Mouse (Mus musculus): ENCODE measurements around the gene Phf5a.
"Not testable (repeated sequence)": the region's sequence is repeated elsewhere in the genome, so short reads cannot be mapped to it uniquely, and the experiment has no call there.

The Phf5a gene

GRCm38 (mm10) chr15:81871604-81872261 is at the start of gene Phf5a:
Gene Phf5a, minus strand, starts transcription at chr15:81871911.
- peak; percentile 99 for DNase-seq (ENCODE audit: low spot score)

GRCm38 (mm10) chr15:81921255-81921654 is 49.5 kb upstream of the Phf5a start:
- peak; percentile 83 for DNase-seq (ENCODE audit: low spot score)

DNA sequence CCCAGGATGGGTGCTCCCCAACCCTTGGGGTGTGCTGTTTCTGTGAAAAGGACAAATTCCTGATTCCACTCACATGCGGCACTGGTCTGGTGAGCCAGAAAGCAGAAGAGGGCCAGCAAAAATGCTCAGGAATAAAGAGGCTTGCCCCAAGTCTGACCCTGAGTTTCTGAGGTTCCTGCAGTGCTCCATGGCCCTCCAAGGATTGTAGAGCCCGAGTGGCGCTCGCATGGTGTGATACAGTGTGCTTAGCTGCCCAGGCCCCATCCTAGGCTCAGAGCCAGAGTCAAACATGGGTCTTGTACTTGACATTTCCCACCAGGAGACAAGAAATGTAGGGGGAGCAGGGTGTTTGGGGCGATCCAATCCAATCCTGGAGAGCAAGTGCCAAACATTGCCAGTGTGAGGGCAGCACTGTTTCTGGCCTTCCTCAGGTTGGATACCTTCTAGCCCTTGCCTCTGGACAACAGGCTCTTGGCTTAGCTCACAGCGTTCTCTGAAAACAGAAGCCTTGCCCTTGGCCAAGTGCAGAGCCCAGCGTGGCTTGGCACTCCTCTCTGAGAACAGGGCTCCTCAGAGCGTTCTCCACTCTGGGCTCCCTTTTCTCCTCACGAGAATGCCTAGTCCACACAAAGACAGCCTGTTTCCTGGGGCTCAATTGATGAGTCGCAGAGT is 49.0 kb upstream of the Phf5a start:
- DNase-seq (ENCODE audit: low spot score) = peak; percentile 47

DNA sequence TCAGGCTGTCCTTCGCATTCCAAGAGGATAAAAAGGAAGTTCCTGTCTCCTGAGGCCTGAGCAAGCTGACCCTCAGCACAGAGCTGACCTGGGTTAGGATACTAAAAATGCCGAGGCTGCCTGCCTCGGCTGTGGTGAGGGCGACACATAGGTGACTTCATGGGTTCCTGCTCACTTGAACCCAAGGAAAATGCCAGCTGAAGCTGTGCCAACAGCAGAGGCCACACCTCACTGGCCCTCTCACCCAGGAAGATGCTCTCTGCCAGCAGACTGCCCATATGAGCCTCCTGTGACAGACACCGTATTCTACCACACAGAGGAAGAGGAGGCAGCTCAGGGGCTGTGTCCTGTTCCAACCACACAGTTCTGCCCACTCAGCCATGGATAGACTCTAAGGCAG is 47.4 kb upstream of the Phf5a start:
- DNase-seq (ENCODE audit: low spot score) = no peak

DNA sequence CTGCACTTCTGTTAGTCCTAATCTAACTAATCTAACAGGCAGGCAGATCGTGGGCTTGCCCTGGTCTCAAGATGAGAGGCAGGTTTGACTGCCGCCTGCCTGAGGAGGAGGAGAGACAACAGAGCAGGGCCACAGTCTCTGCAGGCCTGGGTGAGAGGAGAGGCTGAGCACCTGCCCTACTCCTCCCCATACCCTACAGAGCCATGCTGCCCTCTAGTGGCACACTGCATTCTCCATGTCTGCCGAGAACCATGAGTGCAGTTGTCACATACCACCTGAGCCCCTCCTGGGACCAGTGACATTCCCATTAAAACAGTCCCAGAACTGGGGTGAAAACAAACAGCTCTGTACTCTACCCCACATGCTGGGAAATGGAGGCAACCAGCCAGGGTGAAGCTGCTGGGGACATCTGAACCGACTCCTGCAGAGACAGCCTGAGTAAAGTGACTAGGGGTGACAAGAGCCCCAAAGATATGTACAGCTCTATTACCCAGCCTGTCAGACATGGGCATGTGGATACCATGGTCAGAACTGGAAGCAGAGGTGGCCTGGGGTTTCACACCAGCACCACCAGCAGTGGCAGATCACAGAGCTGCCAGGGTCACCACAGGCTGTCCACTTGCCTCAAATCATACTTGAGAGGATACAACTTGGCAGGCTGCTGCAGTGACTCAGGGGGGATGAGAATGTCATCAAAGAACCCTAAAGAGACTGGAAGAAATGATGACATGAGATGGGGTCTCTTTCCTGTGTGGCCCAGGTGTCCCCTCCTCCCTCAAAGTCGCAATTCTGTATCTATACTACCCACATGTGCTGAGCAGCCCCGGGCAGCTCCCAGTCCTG is 46.1 kb upstream of the Phf5a start:
- DNase-seq (ENCODE audit: low spot score) = peak; percentile 84

DNA sequence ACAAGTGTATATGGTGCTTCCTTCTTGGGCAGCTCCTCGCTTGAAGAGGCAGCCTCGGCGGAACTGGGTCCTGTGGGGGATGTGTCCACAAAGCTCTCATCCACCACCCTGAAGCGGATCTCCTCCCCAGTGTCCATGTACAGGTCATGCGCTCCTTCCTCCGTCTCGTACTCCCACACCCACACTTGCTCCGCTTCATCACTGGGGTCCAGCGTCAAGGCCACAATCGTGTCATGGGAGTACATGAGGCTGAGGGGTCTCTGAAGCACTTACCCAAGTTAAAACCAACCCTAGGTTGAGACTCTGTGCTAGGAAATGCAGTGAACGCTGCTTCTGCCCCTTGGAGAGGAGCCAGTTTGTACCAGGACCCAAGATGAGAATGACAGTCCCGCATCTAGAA is 45.5 kb upstream of the Phf5a start:
- no peak for DNase-seq (ENCODE audit: low spot score)

GRCm38 (mm10) chr15:81915663-81916062 is 44.0 kb upstream of the Phf5a start:
- no peak for DNase-seq (ENCODE audit: low spot score)

DNA sequence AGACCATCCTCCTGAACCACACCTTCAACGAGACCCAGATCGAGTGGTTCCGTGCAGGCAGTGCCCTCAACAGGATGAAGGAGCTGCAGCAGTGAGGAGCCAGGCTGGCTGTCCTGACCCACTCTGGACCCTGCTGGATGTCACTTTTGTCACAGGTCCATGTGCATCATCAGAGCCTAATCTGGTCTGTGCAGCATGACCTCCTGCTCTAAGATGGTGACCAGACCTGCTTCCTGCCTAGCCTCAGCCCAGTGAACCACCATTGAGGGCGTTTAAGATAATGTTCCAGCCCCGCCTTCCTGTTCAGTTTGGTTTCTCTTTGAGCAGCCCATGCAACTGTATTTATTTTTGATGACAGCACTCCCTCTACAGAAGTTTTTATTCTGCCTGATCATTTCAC is 43.0 kb upstream of the Phf5a start:
- DNase-seq (ENCODE audit: low spot score) = peak; percentile 48

DNA sequence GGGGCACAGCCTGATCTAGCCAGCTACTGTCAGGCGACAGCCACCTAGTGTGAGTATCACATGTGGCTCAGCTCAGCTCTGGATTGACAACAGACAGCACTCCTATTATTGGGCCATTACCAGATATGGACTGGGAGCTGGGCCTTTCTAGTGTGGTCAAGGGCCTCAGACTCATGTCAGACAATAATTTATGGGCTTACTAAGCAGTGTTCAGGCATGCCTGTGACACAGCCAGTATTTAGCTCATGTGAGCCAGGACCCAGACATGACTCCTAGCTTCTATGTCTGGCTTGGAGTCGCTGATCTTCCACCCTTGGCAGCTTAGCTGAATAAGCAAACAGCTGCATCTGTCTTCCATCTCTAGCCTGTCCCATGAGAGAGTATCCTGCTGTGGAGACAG is 40.8 kb upstream of the Phf5a start:
- DNase-seq (ENCODE audit: low spot score) = peak; percentile 84

DNA sequence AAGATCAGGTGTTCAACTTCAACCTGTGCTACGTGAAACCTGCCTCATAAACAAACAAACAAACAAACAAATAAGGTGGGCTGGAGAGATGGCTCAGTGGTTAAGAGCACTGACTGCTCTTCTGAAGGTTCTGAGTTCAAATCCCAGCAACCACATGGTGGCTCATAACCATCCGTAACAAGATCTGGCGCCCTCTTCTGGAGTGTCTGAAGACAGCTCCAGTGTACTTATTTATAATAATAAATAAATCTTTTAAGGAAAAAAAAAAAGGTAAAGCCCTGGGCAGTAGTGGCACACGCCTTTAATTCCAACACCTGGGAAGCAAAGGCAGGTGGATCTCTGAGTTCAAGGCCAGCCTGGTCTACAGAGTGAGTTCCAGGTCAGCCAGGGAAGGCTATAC is 37.1 kb upstream of the Phf5a start:
- not testable (repeated sequence) for DNase-seq (ENCODE audit: low spot score)

DNA sequence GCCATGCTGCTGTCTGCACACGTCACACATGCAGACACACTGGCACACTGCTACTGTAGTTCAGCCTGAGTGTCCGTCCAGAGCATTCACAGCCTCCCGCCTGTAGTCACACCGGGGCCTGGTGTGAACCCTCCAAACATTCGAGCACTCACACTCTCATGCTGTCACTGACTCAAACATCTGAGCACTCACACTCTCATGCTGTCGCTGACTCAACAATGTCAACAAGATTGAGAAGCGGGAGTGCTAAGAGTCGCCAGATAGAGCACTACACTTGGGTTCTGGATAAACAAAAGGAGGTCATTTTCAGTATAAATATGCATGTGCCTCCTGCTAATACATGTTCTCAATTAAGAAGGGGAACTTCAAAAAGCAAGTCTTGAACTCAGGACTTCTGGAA is 36.2 kb upstream of the Phf5a start:
- DNase-seq (ENCODE audit: low spot score) = no peak

GRCm38 (mm10) chr15:81904939-81905338 is 33.2 kb upstream of the Phf5a start:
- peak; percentile 84 for DNase-seq (ENCODE audit: low spot score)

GRCm38 (mm10) chr15:81898751-81899150 is 27.0 kb upstream of the Phf5a start:
- DNase-seq (ENCODE audit: low spot score) = peak; percentile 79

DNA sequence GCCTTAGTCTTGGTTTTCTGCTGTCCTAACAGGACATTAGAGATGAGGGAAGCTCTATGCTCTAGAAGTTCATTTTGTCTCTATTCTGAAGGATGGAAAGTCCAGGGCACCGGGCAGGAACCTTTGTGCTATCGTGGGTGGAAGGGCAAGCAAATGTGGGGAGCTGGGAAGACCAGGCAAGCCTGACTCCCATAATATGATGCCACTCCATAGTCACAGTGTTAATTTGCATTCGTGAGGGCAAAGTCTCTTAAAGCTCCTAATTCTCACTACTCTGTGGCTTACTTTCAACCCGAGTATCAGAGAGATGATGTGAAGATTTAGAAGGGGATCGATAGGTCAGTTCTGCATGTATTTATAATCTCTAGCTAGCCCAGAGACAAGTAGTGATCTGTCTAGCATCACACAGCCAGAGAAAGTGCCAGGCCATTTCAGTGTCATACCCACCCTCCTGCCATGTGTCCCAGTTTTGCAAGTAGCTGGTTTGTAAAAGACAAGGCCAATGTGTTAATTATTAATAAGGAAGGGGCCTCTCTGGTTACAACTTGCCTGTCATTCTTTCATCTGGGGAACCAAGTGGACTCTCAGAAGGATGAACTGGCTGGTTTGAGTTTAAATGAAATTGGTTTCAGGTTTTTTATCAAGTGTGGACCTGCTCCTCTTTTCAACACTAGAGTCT is 26.0 kb upstream of the Phf5a start:
- DNase-seq (ENCODE audit: low spot score) = no peak

- DNase-seq (ENCODE audit: low spot score) = no peak
These were observed 24.7 kb upstream of the Phf5a start for GRCm38 (mm10) chr15:81896407-81896806.

- DNase-seq (ENCODE audit: low spot score) = no peak
These were observed 22.3 kb upstream of the Phf5a start for GRCm38 (mm10) chr15:81894002-81894401.

DNA sequence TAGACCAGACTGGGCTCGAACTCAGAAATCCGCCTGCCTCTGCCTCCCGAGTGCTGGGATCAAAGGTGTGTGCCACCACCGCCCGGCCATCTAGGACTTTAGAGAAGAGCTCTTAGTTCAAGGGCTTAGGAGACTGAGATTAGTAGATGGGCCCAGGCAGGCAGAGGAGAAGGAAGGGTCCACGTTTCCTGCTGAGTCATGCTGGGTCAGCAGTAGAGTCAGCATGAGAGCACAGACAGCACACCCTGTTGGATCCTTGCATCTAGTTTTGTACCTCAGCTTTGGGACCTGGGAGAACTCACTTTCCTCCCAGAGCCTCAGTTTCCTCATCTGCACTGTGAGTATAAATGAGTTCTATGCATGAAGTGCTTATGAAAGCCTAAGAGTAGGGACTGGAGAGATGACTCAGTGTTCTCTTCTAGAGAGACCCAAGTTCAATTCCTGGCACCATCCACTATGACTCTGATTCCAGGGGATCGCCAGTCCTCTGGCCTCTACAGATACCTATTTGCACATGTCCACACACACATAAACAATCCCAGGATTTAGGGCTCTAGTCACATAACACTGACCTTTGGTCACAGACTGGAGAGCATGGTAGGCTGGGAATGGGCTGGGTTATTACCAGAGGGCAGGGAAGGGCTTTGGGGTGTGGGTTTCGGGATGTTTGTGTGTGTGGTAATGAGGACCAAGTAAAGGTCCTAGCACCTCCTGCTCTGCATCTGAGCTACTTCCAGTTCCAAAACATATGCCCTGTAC is 20.3 kb upstream of the Phf5a start:
- DNase-seq (ENCODE audit: low spot score) = no peak

DNA sequence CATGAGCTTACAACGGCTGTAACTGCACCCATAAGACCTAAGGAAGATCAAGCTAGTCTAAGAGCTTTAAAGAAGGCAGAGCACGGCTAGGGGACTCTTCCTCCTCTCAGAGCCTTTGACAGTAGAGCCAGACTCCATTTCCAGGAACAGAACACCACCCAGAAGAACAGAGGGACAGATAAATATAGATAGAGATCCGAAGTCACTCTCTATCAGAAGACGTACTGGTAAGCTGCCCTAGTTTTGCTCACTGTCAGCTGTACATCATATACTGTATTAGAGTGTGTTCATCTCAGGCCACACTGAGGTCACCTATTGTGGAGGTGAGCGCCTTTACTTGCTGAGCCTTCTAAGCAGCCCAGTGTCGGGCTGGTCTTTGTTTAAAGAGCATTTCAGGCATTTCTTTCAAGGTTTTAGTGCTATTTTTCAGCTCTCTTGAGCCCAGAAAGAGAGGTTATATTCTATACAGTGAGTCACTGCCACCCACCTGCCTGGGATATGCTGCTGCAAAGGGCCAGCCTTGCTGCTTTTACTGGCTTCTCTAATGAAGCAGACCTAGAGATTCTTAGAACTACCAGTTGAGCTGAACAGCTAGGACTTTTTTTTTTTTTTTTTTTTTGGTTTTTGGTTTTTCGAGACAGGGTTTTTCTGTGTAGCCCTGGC is 19.6 kb upstream of the Phf5a start:
- no peak for DNase-seq (ENCODE audit: low spot score)

DNA sequence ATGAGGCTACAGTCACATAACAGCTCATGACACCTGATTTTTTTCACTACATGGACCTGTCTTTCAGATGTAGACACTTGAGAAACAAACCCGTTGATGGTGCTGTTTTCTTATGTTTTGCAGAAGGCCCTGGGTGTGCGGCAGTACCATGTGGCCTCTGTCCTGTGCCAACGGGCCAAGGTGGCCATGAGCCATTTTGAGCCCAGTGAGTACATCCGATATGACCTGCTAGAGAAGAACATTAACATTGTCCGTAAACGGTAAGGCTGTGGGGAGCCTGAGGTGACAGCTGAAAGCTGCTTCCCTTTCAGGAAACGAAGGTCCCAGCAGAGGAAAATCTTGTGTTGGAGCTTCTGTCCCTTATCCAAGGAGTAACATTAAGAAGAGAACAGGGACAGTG is 17.5 kb upstream of the Phf5a start:
- no peak for DNase-seq (ENCODE audit: low spot score)

- DNase-seq (ENCODE audit: low spot score) = no peak
These were observed 15.3 kb upstream of the Phf5a start for GRCm38 (mm10) chr15:81886795-81887550.
